Mouse (Mus musculus) central nervous system, embryonic 11.5 days (tissue): ENCODE results near the gene Phlda2. TPM values are rescaled to one million over a fixed set of nuclear protein-coding genes. Genes with fewer than 3 reads are reported as not detected.

Experiments
- polyA plus RNA-seq: library from polyadenylated mRNA; depleted of rRNA; stranded (reverse); fragments of >200 nt; gene quantifications from 2 replicates; pipeline ENCODE4 v1.2.3, GENCODE M21; 2012; rRNA removed

The Phlda2 gene
- 3.2 and 4.5 TPM in 2 replicates for polyA plus RNA-seq

DNA sequence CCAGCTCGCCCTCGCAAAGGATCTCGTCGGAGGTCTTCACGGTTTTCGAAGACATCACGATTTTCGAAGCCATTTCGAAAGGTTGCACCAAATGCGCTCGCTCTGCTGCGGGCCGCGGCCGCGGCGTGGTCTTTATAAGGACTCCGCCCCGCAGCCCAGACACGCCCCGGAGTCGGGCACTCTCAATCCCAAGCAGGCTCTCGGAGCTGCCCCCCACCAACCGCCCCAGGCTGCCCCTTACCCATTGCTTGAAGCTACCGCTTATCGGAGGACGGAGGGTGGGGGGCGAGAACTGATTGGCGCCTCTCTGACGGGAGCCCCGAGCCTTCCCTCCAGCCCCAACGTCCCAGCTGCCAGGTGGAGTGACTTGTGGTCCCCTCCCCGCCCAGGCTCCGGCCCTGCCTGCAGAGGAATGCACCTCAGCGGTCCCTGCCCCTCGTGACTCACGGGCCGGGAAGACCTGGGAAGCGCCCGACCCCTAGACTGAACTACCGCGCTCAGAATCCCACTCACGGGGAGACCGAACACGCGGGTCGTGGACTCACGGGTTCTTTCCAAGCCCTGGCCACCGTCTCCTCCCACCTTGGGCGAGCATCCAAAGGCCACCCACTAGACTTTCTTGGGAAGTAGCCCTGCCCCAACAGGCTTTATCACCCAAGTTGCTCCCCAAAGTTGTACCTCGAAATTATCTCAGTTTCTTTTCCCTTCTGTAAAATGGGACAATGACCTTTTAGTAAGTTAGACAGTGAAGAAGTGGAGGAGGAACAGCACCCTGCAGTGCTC is at the start of gene Phlda2:
Gene Phlda2 (minus strand): TSS at position 733 of the 783 bp plus-strand sequence.

DNA sequence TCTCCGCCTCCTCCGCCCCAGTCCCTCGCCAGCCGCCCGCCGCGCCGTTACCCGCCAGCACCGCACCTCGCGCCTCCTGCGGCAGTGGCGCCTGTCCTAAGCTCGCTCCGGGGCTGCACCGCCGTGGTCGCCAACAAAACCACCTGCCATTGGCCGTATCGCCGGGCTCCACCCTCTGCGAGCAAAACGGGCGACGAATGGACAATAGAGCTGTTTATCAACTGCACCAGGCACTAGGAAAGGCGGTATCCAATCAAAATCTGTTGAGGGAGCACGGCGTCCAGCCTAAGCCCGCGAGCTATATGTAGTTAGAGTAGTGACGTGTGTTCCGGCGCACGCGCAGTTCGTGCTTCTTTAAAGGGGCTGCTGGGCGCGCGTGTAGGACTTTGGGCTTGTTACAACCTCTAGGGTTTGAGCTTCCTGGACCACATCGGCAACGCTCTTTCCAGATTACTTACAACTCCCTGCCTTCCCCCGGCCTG is 46.1 kb upstream of the Phlda2 start, which contains the start of gene Nap1l4:
Gene Nap1l4 (minus strand): TSS at position 131 of the 482 bp plus-strand sequence.

DNA sequence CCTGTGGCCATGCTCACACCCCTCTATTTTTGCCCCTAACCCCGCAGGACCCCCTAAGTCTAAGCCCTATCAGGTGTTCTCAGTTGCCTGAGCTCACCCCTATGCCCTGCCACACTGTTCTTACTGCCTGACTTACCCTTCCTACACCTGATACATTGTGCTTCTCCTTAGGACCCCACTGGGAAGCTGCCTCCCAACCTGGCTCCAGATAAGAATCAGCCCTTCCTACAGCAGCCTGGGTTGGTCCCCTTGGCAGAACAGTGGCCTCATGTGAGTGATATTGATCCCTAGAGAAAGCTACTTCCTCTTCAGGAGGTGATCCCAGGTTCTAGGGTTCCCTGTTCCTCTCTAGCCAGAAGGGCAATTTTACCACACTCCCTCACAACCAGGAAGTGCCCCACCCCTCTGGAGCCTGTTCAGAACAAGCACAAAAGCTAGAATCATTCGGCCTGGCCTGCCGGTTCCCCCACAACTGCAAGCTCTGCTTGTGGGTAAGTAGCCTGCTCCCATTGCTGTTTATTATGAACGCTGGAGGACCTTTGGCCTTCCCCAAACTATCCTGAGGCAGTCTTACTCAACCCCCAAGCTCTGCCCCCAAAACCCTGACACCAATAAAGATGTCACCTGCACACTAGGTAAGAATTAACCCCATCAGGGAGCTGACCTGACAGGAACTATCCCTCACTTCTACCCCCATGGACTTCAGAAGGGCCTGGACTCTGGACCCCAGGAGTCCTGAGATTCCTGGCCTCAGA is 29.4 kb downstream of the Phlda2 start, which contains the start of gene Slc22a18:
Gene Slc22a18 (plus strand): TSS at position 390 of the 755 bp plus-strand sequence.

DNA sequence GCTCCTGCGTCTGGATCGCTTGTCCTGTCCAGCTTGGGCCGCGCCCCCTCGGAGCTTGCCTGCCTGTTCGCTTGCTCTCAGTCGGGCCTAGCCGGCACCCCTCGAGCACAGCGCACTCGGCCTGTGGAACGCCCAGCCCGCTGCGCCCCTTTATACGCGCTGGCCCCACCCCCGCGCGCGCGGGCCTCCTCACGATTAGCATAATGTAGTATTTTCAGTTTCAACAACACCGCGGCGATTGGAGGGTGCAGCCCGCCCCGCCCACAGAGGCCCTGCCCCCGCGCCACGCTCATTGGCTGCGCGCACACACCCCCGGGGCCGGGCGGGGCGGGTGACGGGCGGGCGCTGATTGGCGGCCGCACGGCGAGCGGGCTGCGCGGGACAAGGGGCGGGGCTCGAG is 42.1 kb downstream of the Phlda2 start, which contains the start of gene Cdkn1c:
Gene Cdkn1c (minus strand): TSS at position 177 of the 400 bp plus-strand sequence.

Other genes with a start within 250 kb of the Phlda2 start
- 709 and 1,420 TPM in 2 replicates for gene Cdkn1c, start 42.1 kb downstream of the Phlda2 start, polyA plus RNA-seq
- 0.35 and 1.0 TPM in 2 replicates for gene Slc22a18, start 29.4 kb downstream of the Phlda2 start, polyA plus RNA-seq
- 299 and 377 TPM in 2 replicates for gene Nap1l4, start 46.0 kb upstream of the Phlda2 start, polyA plus RNA-seq
- 52.8 and 75.2 TPM in 2 replicates for gene Cars, start 96.9 kb upstream of the Phlda2 start, polyA plus RNA-seq
- gene Tnfrsf26, start 125.6 kb upstream of the Phlda2 start, polyA plus RNA-seq: 0.25 and 0.45 TPM in 2 replicates
- 6.9 and 13.3 TPM in 2 replicates for gene Tnfrsf22, start 146.5 kb upstream of the Phlda2 start, polyA plus RNA-seq
- gene Tnfrsf23, start 182.7 kb upstream of the Phlda2 start, polyA plus RNA-seq: 0.31 and 0.61 TPM in 2 replicates